ENCODE assay signal across 10 mouse cellular contexts in the genomic region with DNA sequence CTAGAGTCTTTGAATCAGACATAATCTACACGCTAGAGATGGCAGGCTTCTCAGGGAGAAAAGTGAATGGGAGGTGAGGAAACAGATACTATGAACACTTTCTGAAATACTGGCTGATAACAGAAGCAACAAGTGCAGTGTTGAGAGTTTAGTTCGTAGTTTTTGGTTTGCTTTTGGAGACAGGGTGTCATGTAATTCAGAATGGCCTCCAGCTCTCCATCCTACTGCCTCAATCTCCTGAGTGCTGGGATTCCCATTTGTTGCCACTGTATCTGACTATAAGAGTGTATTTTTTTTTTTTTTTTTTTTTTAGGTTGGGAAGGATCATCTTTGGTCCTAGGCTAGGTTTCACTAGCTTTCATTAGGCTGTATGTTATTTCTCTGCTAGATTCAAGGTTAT. TPM values are rescaled to one million over a fixed set of nuclear protein-coding genes. Genes with fewer than 3 reads are reported as not detected.
DNase-seq lines count a peak whose midpoint lies in the region; ATAC-seq and TF ChIP-seq lines count a peak whose summit lies in the region.
"Had no signal": no experiment of that assay in that cellular context is flagged by ENCODE, and none has a peak within 500 bp of the region (broad histone marks: within the 10 kb centered on the region; RNA-seq: fewer than 3 reads in every experiment).

No protein-coding gene starts in this region.

- ATAC-seq in kidney, postnatal 0 days (replicated peaks; ENCODE audit: low FRiP score, low read depth), result no peak
- ATAC-seq in embryonic facial prominence, embryonic 15.5 days (ENCODE audit: insufficient number of reproducible peaks, low FRiP score, low TSS enrichment, low read depth), result no peak
- ATAC-seq in hindbrain, embryonic 15.5 days (ENCODE audit: low FRiP score, low read depth), result no peak
- no peak for ATAC-seq in midbrain, postnatal 0 days (ENCODE audit: low FRiP score)

- H3K4me1 ChIP-seq in kidney, postnatal 0 days (replicated peaks; ENCODE audit: insufficient read depth, low read length), result peaks cover 13% of the 10 kb centered on the region
- H3K4me1 ChIP-seq in embryonic facial prominence, embryonic 15.5 days, result peaks cover 42% of the 10 kb centered on the region
- H3K4me1 ChIP-seq in hindbrain, embryonic 15.5 days (replicated peaks), result peaks cover 41% of the 10 kb centered on the region
- peaks cover 7% of the 10 kb centered on the region; the same call in 1 of the 2 replicates for H3K4me1 ChIP-seq in midbrain, postnatal 0 days (ENCODE audit: insufficient read depth, low read length)

- DNase-seq in kidney, postnatal 0 days (ENCODE audit: low spot score), result no peak
- DNase-seq in kidney, postnatal 36 days, result no peak
- no peak for DNase-seq in midbrain, postnatal 0 days (ENCODE audit: low spot score)
- DNase-seq in yolk sac, embryonic 10.5 days (ENCODE audit: low spot score), result no peak
- DNase-seq in cerebellum, adult 9-10 months, result no peak
- no peak for DNase-seq in layer of hippocampus, postnatal 36 days

- WGBS in kidney, postnatal 0 days, result 70% methylated on average over 2 of the region's 2 CpGs
- WGBS in embryonic facial prominence, embryonic 15.5 days, result 54% methylated on average over 2 of the region's 2 CpGs
- 89% methylated on average over 2 of the region's 2 CpGs for WGBS in hindbrain, embryonic 15.5 days
- 73% methylated on average over 2 of the region's 2 CpGs for WGBS in midbrain, postnatal 0 days

- TF ChIP-seq CTCF in kidney, postnatal 0 days (IDR thresholded peaks at IDR 0.05; ENCODE audit: low read depth), result no peak
- no peak for TF ChIP-seq CTCF in midbrain, postnatal 0 days (IDR thresholded peaks at IDR 0.05)

- peak overlapping the region; percentile 88 for H3K4me3 ChIP-seq in kidney, postnatal 0 days (replicated peaks; ENCODE audit: low read depth, low read length)
- peak overlapping the region; percentile 74 for H3K4me3 ChIP-seq in embryonic facial prominence, embryonic 15.5 days (replicated peaks)
- H3K4me3 ChIP-seq in hindbrain, embryonic 15.5 days, result peak overlapping the region; percentile 73; the same call in 1 of the 2 replicates
- no peak overlapping the region for H3K4me3 ChIP-seq in midbrain, postnatal 0 days (ENCODE audit: low read depth, low read length)

- peak overlapping the region; percentile 91 for H3K27ac ChIP-seq in kidney, postnatal 0 days
- H3K27ac ChIP-seq in embryonic facial prominence, embryonic 15.5 days (replicated peaks), result peak overlapping the region; percentile 89
- no peak overlapping the region for H3K27ac ChIP-seq in hindbrain, embryonic 15.5 days (replicated peaks)
- H3K27ac ChIP-seq in midbrain, postnatal 0 days (ENCODE audit: low read depth, low read length), result no peak overlapping the region

- peak overlapping the region; percentile 76 for H3K4me2 ChIP-seq in kidney, postnatal 0 days (ENCODE audit: low read length)
- peak overlapping the region; percentile 59 for H3K4me2 ChIP-seq in embryonic facial prominence, embryonic 15.5 days (replicated peaks)
- peak overlapping the region; percentile 89 for H3K4me2 ChIP-seq in hindbrain, embryonic 15.5 days
- peak overlapping the region; percentile 95 for H3K4me2 ChIP-seq in midbrain, postnatal 0 days (ENCODE audit: low read depth, low read length, poor library complexity, severe bottlenecking)

- H3K27me3 ChIP-seq in kidney, postnatal 0 days (ENCODE audit: insufficient read depth, low read length), result no peaks in the 10 kb centered on the region
- H3K27me3 ChIP-seq in embryonic facial prominence, embryonic 15.5 days, result no peaks in the 10 kb centered on the region
- H3K27me3 ChIP-seq in hindbrain, embryonic 15.5 days, result no peaks in the 10 kb centered on the region
- no peaks in the 10 kb centered on the region for H3K27me3 ChIP-seq in midbrain, postnatal 0 days (ENCODE audit: insufficient read depth, low read length)
- H3K27me3 ChIP-seq: Patski had no signal

- H3K36me3 ChIP-seq in kidney, postnatal 0 days (ENCODE audit: insufficient read depth, low read length), result peaks cover 36% of the 10 kb centered on the region
- H3K36me3 ChIP-seq in embryonic facial prominence, embryonic 15.5 days, result peaks cover 51% of the 10 kb centered on the region
- H3K36me3 ChIP-seq in hindbrain, embryonic 15.5 days, result peaks cover 42% of the 10 kb centered on the region
- peaks cover 24% of the 10 kb centered on the region for H3K36me3 ChIP-seq in midbrain, postnatal 0 days (ENCODE audit: insufficient read depth, low read length)

- no peaks in the 10 kb centered on the region for H3K9me3 ChIP-seq in kidney, postnatal 0 days (replicated peaks; ENCODE audit: low read length)
- H3K9me3 ChIP-seq in embryonic facial prominence, embryonic 15.5 days (replicated peaks), result no peaks in the 10 kb centered on the region
- H3K9me3 ChIP-seq in hindbrain, embryonic 15.5 days, result no peaks in the 10 kb centered on the region
- H3K9me3 ChIP-seq in midbrain, postnatal 0 days (ENCODE audit: low read length), result no peaks in the 10 kb centered on the region

- peak overlapping the region; percentile 90; the same call in 1 of the 2 replicates for H3K9ac ChIP-seq in kidney, postnatal 0 days (ENCODE audit: low read depth, low read length)
- H3K9ac ChIP-seq in embryonic facial prominence, embryonic 15.5 days, result no peak overlapping the region
- H3K9ac ChIP-seq in hindbrain, embryonic 15.5 days, result no peak overlapping the region
- no peak overlapping the region for H3K9ac ChIP-seq in midbrain, postnatal 0 days (replicated peaks; ENCODE audit: low read length, poor library complexity, severe bottlenecking)

RNA-seq across cellular contexts. Expression of a gene that starts 1.1 kb away (rescaled TPM):
- 34.4 and 36.3 TPM in 2 replicates for polyA plus RNA-seq in kidney, postnatal 0 days (2015; fragmentation: Nextera tagmentation; extraction: Ambion mirVana)
- 35.4 and 40.9 TPM in 2 replicates for polyA plus RNA-seq in embryonic facial prominence, embryonic 15.5 days (2015; fragmentation: Nextera tagmentation; extraction: Ambion mirVana)
- polyA plus RNA-seq in hindbrain, embryonic 15.5 days (2015; fragmentation: Nextera tagmentation; extraction: Ambion mirVana), result 24.9 and 26.0 TPM in 2 replicates
- 19.1 and 29.3 TPM in 2 replicates for total RNA-seq in midbrain, postnatal 0 days (2014; rRNA removed)
- 16.1 and 19.4 TPM in 2 replicates for polyA plus RNA-seq in midbrain, postnatal 0 days (2015; fragmentation: Nextera tagmentation; extraction: Ambion mirVana)
- 10 to 100 TPM; 10.7 to 15.8 TPM for total RNA-seq in layer of hippocampus, postnatal 36 days (2021)

RNA-seq across cellular contexts. Expression of a gene that starts 1.9 kb away (rescaled TPM):
- 318 and 342 TPM in 2 replicates for polyA plus RNA-seq in kidney, postnatal 0 days (2015; fragmentation: Nextera tagmentation; extraction: Ambion mirVana)
- polyA plus RNA-seq in embryonic facial prominence, embryonic 15.5 days (2015; fragmentation: Nextera tagmentation; extraction: Ambion mirVana), result 357 and 386 TPM in 2 replicates
- 199 and 201 TPM in 2 replicates for polyA plus RNA-seq in hindbrain, embryonic 15.5 days (2015; fragmentation: Nextera tagmentation; extraction: Ambion mirVana)
- 122 and 130 TPM in 2 replicates for total RNA-seq in midbrain, postnatal 0 days (2014; rRNA removed)
- 139 and 154 TPM in 2 replicates for polyA plus RNA-seq in midbrain, postnatal 0 days (2015; fragmentation: Nextera tagmentation; extraction: Ambion mirVana)
- total RNA-seq in layer of hippocampus, postnatal 36 days (2021), result 10 to 100 TPM; 76.6 to 81.7 TPM

RNA-seq across cellular contexts. Expression of a gene that starts 5.9 kb away (rescaled TPM):
- polyA plus RNA-seq in kidney, postnatal 0 days (2015; fragmentation: Nextera tagmentation; extraction: Ambion mirVana), result 139 and 167 TPM in 2 replicates
- polyA plus RNA-seq in embryonic facial prominence, embryonic 15.5 days (2015; fragmentation: Nextera tagmentation; extraction: Ambion mirVana), result 128 and 131 TPM in 2 replicates
- 100 and 110 TPM in 2 replicates for polyA plus RNA-seq in hindbrain, embryonic 15.5 days (2015; fragmentation: Nextera tagmentation; extraction: Ambion mirVana)
- total RNA-seq in midbrain, postnatal 0 days (2014; rRNA removed), result 65.7 and 87.1 TPM in 2 replicates
- 91.2 and 102 TPM in 2 replicates for polyA plus RNA-seq in midbrain, postnatal 0 days (2015; fragmentation: Nextera tagmentation; extraction: Ambion mirVana)
- 100 to 1,000 TPM; 119 to 122 TPM for total RNA-seq in layer of hippocampus, postnatal 36 days (2021)

RNA-seq across cellular contexts. Expression of a gene that starts 13.7 kb away (rescaled TPM):
- 114 and 123 TPM in 2 replicates for polyA plus RNA-seq in kidney, postnatal 0 days (2015; fragmentation: Nextera tagmentation; extraction: Ambion mirVana)
- polyA plus RNA-seq in embryonic facial prominence, embryonic 15.5 days (2015; fragmentation: Nextera tagmentation; extraction: Ambion mirVana), result 67.0 and 82.0 TPM in 2 replicates
- polyA plus RNA-seq in hindbrain, embryonic 15.5 days (2015; fragmentation: Nextera tagmentation; extraction: Ambion mirVana), result 45.7 and 46.2 TPM in 2 replicates
- total RNA-seq in midbrain, postnatal 0 days (2014; rRNA removed), result 38.3 and 66.8 TPM in 2 replicates
- polyA plus RNA-seq in midbrain, postnatal 0 days (2015; fragmentation: Nextera tagmentation; extraction: Ambion mirVana), result 41.3 and 42.2 TPM in 2 replicates
- total RNA-seq in layer of hippocampus, postnatal 36 days (2021), result 10 to 100 TPM; 59.7 to 67.7 TPM

RNA-seq across cellular contexts. Expression of a gene that starts 49.2 kb away (rescaled TPM):
- 5.6 and 6.1 TPM in 2 replicates for polyA plus RNA-seq in kidney, postnatal 0 days (2015; fragmentation: Nextera tagmentation; extraction: Ambion mirVana)
- 15.5 and 17.7 TPM in 2 replicates for polyA plus RNA-seq in embryonic facial prominence, embryonic 15.5 days (2015; fragmentation: Nextera tagmentation; extraction: Ambion mirVana)
- 14.3 and 14.8 TPM in 2 replicates for polyA plus RNA-seq in hindbrain, embryonic 15.5 days (2015; fragmentation: Nextera tagmentation; extraction: Ambion mirVana)
- total RNA-seq in midbrain, postnatal 0 days (2014; rRNA removed), result 101 and 105 TPM in 2 replicates
- polyA plus RNA-seq in midbrain, postnatal 0 days (2015; fragmentation: Nextera tagmentation; extraction: Ambion mirVana), result 7.0 and 7.5 TPM in 2 replicates
- 10 to 100 TPM; 13.9 to 15.6 TPM for total RNA-seq in layer of hippocampus, postnatal 36 days (2021)
- total RNA-seq: granulocyte monocyte progenitor cell, adult 5-6 weeks had no signal
- polyA plus RNA-seq: Patski had no signal

Comparison
In these comparisons a context has a peak if more than half of its experiments do, and no peak if none do; other contexts are left out.
1. H3K27ac ChIP-seq: peak in kidney, postnatal 0 days (single experiment) and embryonic facial prominence, embryonic 15.5 days (single experiment); none in hindbrain, embryonic 15.5 days (single experiment) and midbrain, postnatal 0 days (single experiment).
2. Peak in every context shown above with its lines, with median percentiles within 50 percentile points of each other: H3K4me2 ChIP-seq.